Mouse (Mus musculus): ENCODE data around the gene Cyb561.
A peak's percentile ranks its signal among the peaks of the same experiment; 100 is the strongest.

Gene Cyb561

GRCm38 (mm10) chr11:105951601-105952044, 1.5 kb downstream of the Cyb561 start:
- no peak for DNase-seq

DNA sequence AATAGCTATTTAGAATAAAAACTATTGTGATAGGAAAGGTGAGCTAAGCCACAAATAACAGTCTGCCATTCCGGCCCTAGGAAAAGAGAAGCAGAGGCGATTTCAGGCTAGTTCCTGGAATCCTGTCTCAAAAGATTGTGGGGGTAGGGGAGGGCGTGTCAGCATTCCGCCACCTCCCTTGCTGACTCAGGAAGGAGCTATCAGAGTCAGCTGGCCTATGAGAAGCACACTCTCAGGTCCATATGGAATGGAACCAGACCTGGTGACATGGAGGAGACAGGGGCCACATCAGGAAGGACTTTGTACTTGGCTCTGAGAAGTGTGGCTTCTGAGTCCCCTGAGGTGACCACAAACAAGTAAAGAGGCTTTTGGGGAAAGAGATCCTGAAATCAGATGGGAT, 2.6 kb downstream of the Cyb561 start:
- DNase-seq = no peak

DNA sequence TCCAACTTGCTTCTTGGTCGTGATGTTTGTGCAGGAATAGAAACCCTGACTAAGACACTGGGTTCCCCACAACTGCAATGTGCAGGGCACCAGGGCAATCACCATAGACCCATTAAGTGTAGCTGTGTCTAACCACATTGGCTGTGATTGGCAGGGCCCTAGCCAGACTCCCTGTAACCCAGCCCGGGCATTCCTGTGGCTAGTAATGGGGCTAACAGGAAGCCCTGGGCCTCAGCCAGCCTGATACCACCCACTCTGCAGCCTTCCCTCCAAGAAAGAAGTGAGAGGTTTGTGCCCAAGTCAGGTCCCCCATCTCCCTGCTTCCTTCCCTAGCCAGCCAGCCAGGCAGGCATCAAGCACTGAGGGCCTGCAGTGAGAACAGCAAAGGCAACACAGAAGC, 4.9 kb downstream of the Cyb561 start:
- DNase-seq = no peak

GRCm38 (mm10) chr11:105946694-105947154, 6.4 kb downstream of the Cyb561 start:
- no peak for DNase-seq

DNA sequence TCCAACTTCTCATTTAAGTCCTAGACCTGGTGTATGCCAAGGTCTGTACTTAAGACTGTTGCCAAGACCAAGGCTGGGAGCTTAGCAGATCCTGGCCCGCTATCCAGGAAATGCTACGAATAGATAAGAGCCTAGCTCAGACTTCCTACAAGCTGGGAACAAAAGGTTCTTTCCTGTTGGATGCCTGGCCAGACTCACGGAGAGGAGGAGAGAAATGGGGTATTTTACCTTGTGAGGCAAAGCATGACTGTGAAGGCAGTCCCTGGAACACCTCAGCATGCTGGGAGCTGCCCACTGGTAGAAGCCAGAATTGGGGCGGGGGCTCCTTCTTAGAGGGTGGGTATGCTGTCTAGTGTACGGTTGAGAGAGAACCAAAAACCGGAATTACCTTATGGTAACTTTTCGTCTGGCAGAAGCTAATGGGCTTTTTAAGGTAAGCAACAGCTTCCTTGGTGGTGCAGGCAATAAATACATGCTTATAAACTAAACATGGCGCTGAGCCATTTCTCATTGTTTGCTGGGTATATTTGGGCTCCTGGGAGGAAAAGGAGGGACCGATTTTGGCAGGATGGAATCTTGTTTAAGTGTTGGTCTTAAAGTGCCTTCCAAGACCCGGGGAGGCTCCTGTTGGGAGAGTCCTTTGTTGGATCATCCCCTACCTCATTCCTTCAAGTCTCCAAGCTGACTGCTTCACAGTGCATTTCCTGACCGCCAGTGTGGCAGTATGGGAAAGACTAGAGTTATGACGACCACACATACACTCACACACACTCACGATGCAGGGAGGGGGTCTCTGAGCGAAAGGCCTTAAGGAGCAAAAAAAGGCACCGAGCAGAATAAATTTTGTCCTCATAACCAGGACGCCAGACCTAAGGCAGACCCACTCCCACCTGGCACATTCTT, 8.1 kb downstream of the Cyb561 start:
- DNase-seq = peak; percentile 69

DNA sequence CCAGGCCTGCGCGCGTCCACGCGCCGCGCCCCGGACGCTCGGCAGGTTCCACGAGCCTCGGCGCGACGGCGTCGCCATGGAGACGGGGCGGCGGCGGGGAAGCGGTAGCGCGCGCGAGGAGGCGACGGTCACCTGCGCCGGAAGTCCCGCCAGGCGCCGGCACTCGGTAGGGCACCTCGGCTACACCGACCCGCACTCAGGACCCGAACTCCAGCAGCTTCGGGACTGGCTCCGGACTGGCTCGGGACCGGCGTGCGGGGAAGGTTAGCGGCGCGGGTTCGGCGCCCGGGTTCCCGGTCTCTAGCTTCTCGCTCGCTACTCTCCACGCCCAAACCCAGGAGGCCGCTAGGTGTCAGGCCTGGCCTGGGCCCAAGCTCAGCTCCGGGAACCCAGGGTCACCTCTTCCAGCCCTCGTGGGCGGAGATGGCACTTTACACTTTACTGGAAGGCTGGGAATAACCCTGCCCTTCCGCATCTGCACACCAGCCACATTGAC, 9.0 kb downstream of the Cyb561 start:
- DNase-seq = peak; percentile 84

DNA sequence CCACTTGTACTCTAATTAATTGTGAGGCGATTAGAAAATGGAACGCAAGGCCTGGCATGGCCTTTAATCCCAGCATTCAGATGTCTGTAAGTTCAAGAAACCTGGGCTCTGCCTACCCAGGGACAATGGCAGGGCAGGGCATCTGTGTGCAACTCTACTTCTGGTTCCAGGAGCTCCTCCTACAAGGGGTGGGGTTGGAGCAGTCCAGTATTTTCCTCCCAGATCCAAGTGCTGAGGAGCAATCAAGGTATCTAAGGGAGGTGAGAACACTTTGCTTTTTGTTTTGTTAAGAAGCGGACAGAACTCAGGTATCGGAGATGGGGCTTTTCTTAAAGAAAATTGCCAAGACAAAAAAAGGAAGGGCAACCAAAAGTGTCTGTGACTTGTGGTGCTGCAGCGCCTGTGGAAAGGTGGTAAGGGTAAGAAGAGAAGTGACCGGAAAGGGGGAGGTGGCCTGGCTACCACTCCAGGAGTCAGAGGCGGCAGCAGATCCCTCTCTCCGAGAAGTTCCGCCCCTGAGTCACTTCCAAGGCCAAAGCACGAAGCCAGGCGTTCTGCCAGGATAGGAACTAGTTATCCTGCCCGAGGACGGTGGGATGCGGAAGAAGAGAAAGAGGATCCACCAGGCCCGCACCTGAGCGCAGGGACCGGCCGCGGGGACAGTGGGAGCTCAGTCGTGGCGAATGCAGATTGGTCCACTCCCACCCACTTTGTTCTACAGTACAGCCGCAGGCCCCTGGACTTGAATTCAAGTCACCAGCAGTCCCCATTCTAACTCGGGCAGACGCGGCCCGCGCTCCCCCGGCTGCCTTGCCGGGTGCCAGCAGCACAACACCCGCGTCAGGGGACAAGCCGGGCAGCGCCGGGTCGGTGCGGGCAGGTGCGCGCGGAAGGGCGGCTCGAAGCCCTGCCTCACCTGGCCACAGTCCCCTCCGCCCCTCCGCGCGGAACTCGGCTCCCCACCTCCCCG, 9.7 kb downstream of the Cyb561 start:
- DNase-seq = peak; percentile 68

- DNase-seq = no peak
Observed at GRCm38 (mm10) chr11:105941973-105942372, 11.2 kb downstream of the Cyb561 start.

DNA sequence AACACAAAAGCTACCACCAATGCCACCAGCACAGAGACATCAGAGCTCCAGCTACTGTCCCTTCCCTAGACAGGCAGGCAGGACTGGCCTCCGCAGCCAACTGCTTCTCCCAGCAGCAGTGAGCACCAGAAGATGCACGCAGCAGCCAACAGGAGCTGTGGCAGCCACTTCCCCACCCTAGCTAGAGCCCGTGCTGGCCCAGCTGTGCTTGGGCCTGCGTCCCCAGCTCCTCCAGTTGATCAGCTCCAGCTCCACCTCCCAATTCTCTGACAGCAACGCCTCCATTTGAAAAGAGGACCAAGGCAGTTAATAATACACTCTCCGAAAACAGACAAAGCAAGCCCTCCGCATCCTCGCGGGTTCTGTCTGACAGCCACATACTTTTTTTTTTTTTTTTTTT, 14.4 kb downstream of the Cyb561 start:
- no peak for DNase-seq

DNA sequence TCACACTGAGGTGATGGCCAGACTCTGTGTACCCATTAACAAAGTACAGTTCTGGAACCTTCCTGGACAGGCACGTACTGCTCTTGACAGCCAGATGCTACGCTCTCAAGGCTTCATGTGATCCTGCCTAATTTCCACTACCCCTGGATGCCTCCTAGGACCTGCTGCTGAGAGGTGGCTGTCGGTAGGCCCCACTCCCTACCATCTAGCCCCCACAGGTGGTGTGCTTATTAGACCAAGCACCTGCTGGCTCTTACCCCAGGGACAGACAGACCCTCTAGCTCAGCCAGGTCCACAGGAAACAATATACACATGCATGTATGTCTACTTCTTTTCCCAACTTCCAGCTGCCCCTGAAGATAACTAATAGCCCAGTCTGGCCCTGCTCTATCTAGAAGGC, 16.2 kb downstream of the Cyb561 start:
- DNase-seq = no peak

GRCm38 (mm10) chr11:105936200-105936599, 16.9 kb downstream of the Cyb561 start:
- DNase-seq = peak; percentile 64

DNA sequence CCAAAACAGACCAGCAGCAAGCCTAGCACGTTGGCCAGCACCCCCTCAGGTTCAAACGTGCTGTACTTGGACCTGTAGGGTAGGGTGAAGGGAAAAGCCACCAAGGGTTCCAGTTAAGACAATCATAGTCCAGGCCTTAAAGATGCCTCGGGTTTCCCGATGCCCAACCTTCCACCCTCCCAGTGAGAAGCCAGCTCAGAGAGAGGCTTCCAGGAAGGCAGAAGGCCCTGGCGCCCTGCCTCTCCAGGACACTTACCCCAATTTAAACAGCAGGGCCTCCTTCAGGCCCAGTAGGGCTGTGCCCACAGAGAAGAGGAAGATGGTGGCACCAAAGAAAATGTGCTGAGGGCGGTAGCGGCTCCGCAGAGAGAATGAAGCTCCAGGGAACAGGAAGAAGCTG, 17.6 kb downstream of the Cyb561 start:
- DNase-seq = no peak

DNA sequence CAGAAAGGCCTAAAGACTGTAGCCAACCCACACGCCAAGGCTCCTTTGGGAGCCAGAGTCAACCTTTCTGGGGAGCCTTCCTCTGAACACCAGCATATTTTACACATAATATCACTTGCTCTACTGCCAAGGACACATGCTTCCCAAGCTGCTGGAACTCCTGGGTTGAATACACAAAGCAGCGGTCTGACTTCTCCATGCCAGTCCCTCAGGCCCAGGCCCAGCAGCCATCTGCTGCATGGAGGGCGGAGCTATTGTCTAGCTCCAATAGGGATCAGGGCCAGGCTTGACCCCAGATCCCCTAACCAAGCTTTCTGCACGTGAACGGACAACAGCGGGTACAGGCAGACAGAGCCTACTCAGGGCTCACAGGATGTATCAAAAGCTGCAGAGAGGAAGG, 18.3 kb downstream of the Cyb561 start:
- no peak for DNase-seq

- no peak for DNase-seq
Observed at GRCm38 (mm10) chr11:105934303-105934711, 18.8 kb downstream of the Cyb561 start.

- DNase-seq = no peak
Observed at GRCm38 (mm10) chr11:105933746-105934145, 19.4 kb downstream of the Cyb561 start.

- DNase-seq = no peak
Observed at GRCm38 (mm10) chr11:105931380-105931779, 21.8 kb downstream of the Cyb561 start.

DNA sequence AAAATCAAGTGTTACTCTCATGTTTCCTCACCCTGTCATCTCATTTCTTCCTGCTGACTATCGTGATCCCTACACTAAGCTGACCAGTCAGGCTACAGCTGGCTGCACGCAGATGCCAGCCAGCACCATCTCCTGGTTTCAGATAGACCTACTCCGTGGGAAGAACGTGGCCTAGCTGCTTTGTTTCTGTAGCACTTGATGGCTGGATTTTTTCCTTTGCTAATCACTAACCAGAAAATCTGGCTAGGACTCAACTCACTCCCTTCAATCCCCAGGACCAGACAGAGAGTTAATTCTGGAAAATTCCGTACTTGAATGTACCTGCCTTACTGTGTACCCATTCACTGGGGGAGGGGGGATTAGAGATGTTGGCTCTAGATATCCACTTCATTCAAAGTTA, 25.0 kb downstream of the Cyb561 start:
- no peak for DNase-seq

DNA sequence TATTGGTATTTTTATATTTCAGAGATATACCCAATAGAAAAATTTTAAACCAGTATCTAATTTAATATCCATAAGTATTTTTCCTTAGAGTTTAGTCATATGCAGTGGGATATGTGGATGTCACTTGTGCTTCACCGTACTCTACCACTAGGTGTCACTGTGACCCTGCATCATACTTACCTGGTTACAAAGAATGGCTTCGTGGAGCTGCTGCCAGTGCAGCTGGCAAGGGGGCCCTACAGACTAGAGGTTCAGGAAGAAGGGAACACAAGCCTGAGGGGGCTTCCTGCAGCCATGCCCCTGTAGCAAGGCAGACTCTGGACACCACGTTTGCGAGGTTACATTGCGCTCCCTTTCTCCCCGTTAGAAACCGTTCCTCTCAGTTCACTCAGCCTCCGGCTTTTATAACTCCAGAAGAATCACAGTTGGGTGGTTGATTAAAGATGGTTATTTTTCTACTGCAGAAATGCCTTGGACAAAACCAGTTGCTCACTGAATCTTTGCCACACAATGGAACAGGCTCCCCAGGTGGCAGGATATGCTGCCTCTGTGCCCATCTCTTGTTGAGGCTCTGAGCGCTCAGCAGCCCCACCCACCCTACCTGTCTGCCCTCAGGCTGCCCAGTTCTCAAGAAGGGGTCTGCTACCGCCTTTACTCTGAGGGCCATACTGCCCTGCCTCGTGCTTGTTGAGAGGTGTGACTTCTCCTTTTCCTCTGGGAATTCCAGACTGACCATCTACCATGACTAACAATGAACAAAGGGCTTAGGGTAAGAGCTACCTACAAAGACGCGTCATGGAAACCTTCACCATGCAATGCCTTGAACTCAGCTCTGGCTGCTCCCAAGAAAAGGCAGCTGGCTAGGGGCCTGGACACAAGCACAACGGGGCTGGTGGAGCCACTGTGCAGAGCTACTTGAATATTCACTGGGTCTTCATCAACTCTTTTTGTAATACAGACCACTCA, 25.8 kb downstream of the Cyb561 start:
- DNase-seq = peak; percentile 84

DNA sequence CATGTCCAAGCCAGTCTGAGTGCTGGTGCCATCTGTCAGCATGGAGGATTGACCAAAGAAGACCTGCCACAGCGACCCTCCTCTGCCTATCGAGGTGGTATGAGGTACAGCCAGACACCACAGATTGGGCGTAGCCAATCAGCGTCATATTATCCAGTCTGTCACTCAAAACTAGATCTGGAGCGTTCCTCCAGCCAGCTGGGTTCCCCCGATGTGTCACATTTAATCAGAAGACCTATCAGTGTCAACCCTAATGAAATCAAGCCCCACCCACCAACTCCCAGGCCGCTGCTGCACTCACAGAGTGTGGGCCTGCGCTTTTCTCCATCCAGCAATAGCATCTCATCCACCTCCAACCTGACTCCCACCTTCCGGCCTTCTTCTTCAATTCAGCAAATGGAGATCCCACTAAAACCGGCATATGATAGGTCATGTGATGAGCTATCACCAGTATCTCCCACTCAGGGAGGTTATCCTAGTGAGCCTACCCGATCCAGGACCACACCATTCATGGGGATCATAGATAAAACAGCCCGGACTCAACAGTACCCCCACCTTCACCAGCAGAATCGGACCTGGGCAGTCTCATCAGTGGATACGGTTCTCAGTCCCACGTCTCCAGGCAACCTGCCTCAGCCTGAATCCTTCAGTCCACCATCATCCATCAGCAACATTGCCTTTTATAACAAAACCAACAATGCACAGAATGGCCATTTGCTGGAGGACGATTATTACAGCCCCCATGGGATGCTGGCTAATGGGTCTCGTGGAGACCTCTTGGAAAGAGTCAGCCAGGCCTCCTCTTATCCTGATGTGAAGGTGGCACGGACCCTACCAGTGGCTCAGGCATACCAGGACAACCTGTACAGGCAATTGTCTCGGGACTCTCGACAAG, 30.1 kb downstream of the Cyb561 start:
- no peak for DNase-seq

GRCm38 (mm10) chr11:105921275-105921674, 31.9 kb downstream of the Cyb561 start:
- DNase-seq = no peak

- DNase-seq = no peak
Observed at GRCm38 (mm10) chr11:105920836-105921235, 32.3 kb downstream of the Cyb561 start.

Data from lung, postnatal 14 days (tissue).